Mouse (Mus musculus) Patski (cell line): ENCODE data around the gene Ftcd. TPM values are rescaled to one million over a fixed set of nuclear protein-coding genes. Genes with fewer than 3 reads are reported as not detected.
A peak's percentile ranks its signal among the peaks of the same experiment; 100 is the strongest.

ENCODE experiments used
- ATAC-seq: fragments of 100-300 bp; one replicate; pipeline ENCODE4 v1.8.0; 2021
- CTCF ChIA-PET: fragments of 350-600 bp; sonication (Branson Sonifier 250); formaldehyde crosslinking; loops from one replicate; lab custom pipeline; 2022; ENCODE audit warnings: inconsistent platforms; lab: Charles Lee
- POLR2A ChIA-PET: fragments of 350-600 bp; sonication (Branson Sonifier 250); formaldehyde crosslinking; loops from one replicate; lab custom pipeline; 2022; ENCODE audit warnings: antibody characterized with exemption, inconsistent platforms; lab: Charles Lee
- DNase-seq: peaks from one replicate; pipeline ENCODE4 v3.0.0-alpha.2; 2011; ENCODE audit warnings: low read depth, low spot score
- H3K27me3 ChIP-seq: fragments of 371-371 bp; one replicate; pipeline ENCODE4 v1.5.1; 2021
- CTCF ChIP-seq: fragments of 100-300 bp; IDR thresholded peaks from one replicate; pipeline ENCODE4 v1.5.1; 2021
- in situ Hi-C: fragments of 300-500 bp; cut with MboI; formaldehyde crosslinking; loops from 3 replicates; pipeline ENCODE4 v1.11.1; 2018; ENCODE audit warnings: low pct_unique_long_range_greater_than_20kb, mixed read lengths
- polyA plus RNA-seq: library from polyadenylated mRNA; unstranded; gene quantifications from one replicate; pipeline ENCODE4 v1.2.3, GENCODE M21; 2021

Ftcd gene
- polyA plus RNA-seq, 1 experiment from 2014 or later = 0.17 TPM

DNA sequence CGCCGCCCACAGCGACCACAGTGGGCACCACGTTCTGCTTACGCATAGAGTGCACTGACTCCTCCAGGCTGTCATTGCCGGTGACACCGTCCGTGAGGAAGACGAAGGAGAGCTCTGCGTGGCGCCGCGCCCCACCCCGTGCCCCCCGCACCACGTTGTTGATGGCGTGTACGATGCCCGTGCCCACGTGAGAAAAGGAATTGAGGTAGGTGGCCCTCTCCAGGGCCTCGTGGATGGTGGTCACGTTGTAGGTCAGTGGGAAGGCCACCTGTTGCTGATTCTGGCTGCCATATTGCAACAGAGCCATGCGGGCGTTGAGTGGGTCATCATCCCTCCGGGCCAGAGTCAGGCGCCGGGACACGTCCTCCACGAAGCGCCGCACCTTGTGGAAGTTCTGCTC lies 20.9 kb downstream of the Ftcd start:
- ChIA-PET CTCF (no interaction called here), POLR2A (no interaction called here)
- H3K27me3 ChIP-seq = no peaks in the 10 kb centered on the region
- no peak for ATAC-seq
- no peak for DNase-seq
- TF ChIP-seq CTCF = no peak
- in situ Hi-C loops = no loop called here

DNA sequence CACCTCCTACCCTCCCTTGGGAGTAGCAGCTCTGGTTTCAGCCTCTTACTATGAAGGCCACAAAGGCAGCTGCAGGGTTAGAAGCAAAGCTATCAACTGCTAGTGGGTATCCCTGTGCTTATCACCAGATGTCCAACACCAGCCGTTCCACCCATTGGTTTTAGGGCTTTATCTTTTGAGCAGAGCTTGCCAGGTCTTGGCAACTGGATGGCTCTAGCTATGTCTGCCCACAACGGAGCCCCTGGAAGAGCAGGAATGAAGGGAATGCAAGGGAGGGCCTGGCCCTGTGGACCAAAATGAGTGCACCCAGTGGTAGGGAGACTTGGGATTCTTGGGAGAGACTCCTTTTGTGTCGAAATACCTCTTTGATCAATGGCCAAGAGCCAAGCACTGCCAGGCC lies 27.2 kb downstream of the Ftcd start:
- in situ Hi-C loops = loop anchor here (25.0 kb wide), 1 partner anchor 410 kb away; no protein-coding TSS in a partner anchor
- TF ChIP-seq CTCF = no peak
- ChIA-PET POLR2A (no interaction called here), CTCF (no interaction called here)
- H3K27me3 ChIP-seq = no peaks in the 10 kb centered on the region
- no peak for ATAC-seq
- no peak for DNase-seq

DNA sequence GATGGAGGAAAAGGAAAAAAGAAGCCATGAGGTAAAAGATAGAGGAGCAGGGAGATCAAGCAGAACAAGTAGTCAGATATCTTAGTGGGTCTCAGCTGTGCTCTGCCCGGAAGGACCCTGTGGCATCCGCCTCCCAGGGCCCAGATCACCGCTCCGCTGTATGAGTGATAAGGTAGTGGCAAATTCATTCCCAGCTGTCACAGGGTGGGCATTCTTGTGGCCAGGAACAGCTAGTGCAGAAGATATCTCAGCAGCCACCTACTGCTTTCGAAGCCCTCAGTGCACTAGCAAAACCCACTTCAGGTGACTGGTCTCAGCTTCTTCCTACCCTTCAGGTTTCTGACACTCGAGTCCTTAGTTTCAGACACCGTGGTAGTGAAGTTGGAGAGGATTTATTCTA lies 37.0 kb downstream of the Ftcd start:
- CTCF ChIA-PET = no interaction called here
- DNase-seq (no peak), ATAC-seq (no peak)
- TF ChIP-seq CTCF = no peak
- POLR2A ChIA-PET = no interaction called here
- no peaks in the 10 kb centered on the region for H3K27me3 ChIP-seq
- in situ Hi-C loops = loop anchor here (25.0 kb wide), 1 partner anchor 400 kb away; no protein-coding TSS in a partner anchor

DNA sequence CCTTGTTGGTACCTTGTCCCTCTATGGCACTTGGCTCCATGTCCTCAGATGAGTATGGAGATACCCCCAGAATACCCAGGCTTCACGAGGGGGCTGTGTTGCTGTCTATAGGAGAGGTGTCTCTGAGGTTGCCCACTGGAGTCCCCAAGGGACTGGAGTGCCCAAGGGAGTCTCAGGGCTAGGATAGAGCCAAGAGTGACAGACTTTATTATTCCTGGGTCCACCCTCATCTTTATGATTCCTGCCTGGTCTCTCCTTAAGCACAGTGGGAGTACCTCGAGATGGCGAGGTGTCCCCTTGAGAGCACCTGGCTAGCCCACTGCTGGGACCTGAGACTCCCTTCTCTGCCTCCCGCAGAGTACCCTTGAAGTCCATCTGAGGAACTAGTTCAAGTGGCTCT lies 47.0 kb downstream of the Ftcd start:
- TF ChIP-seq CTCF = no peak
- in situ Hi-C loops = loop anchor here (5.0 to 25.0 kb wide), 3 partner anchors 110 to 390 kb away; no protein-coding TSS in a partner anchor
- ChIA-PET CTCF (interaction anchor here (0.8 to 4.5 kb wide), 7 partner anchors 16 to 157 kb away, joined by 3 to 18 read pairs (median 4); no protein-coding TSS in a partner anchor), POLR2A (no interaction called here)
- no peak for DNase-seq
- no peak for ATAC-seq
- no peaks in the 10 kb centered on the region for H3K27me3 ChIP-seq

DNA sequence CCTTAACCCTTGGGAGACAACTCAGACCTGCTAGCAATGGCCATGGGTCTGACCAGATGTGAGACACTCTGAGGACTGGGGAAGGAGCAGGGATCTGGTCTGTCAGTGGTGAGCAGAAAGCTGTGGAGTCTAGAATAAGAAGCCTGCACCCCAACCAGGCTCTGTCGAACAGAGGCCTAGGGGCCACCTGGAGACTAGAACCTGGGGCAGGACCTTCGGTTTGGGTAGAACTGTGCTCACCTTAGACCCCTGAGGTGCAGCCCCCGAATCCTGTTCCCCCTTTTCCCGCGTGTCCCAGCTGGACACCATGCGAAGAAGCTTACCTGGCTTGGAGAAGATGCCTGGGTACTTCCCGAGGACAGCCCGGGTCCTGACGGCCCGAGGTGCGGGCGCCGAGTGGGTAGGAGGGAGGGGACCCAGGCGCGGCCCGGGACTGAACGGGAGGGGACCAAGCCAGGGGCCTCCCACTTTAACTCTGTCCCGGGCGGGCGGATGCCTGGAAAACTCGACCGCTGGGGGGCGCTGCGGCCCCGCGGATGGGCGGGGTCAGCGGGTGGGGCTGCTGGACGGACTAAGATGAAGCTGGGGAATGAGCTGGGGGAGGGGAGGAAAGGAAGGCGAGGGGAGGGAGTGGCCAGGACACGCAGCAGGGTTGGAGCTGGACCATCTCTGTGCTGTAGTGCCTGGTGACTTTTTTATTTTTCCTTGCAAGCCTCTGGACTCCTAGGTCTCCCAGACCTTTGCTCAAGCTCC lies 47.7 kb downstream of the Ftcd start, which contains the start of gene Col6a2:
TSS of gene Col6a2 (minus strand) at position 703 of the 753 bp plus-strand sequence.
- DNase-seq (peak; percentile 39), ATAC-seq (peak; percentile 76)
- in situ Hi-C loops = loop anchor here (5.0 to 25.0 kb wide), 3 partner anchors 109 to 389 kb away; no protein-coding TSS in a partner anchor
- ChIA-PET CTCF (interaction anchor here (0.7 to 4.5 kb wide), 15 partner anchors 9 to 156 kb away, joined by 3 to 18 read pairs (median 3); no protein-coding TSS in a partner anchor), POLR2A (no interaction called here)
- H3K27me3 ChIP-seq = no peaks in the 10 kb centered on the region
- peak; percentile 96 for TF ChIP-seq CTCF

DNA sequence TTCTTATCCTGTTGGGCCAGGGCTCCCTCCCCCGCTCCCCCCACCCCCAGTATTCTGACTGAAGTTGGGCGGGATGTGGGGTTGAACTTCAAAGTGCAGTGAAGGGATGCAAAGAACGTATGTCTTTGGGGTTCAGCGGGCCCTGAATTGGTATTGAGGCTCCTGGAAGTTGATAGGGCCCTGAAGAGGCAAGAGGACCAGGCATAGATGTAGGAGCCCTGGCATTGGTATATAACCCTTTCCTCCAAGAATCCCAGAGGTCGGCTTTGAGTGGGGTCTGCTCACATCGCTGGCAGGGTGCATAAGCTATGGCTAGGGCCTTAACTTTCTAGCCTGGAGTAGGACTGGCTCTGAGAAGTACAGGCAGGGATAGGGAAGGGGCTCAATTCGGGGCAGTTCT lies 48.3 kb downstream of the Ftcd start:
- no peak for DNase-seq
- ATAC-seq = no peak
- in situ Hi-C loops = loop anchor here (5.0 to 25.0 kb wide), 3 partner anchors 109 to 389 kb away; no protein-coding TSS in a partner anchor
- ChIA-PET POLR2A (no interaction called here), CTCF (interaction anchor here (0.7 to 4.5 kb wide), 14 partner anchors 8 to 155 kb away, joined by 3 to 18 read pairs (median 4); no protein-coding TSS in a partner anchor)
- no peaks in the 10 kb centered on the region for H3K27me3 ChIP-seq
- TF ChIP-seq CTCF = no peak

DNA sequence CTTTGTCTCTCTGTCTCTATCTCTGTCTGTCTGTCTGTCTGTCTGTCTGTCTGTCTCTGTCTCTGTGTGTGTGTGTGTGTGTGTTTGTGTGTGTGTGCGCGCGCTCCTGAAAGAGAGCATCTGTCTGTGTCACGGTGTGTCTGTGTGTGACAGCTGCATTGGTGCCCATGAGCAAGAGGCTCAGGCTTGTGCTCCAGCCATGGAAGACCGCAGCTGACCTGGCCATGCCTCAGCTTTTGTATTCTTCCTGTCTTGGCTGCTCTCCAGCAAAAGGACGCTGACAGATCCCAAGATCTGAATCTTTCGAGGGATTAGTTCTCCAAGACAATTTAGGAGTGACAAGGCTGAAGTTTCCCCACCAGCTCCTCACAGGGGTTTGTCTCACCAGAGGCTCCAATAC lies 49.5 kb downstream of the Ftcd start:
- DNase-seq (no peak), ATAC-seq (no peak)
- POLR2A ChIA-PET = no interaction called here
- TF ChIP-seq CTCF = no peak
- CTCF ChIA-PET = interaction anchor here (0.8 to 4.5 kb wide), 3 partner anchors 24 to 108 kb away, joined by 3 to 18 read pairs (median 7); no protein-coding TSS in a partner anchor
- H3K27me3 ChIP-seq = no peaks in the 10 kb centered on the region
- in situ Hi-C loops = loop anchor here (5.0 to 25.0 kb wide), 3 partner anchors 107 to 387 kb away; no protein-coding TSS in a partner anchor

DNA sequence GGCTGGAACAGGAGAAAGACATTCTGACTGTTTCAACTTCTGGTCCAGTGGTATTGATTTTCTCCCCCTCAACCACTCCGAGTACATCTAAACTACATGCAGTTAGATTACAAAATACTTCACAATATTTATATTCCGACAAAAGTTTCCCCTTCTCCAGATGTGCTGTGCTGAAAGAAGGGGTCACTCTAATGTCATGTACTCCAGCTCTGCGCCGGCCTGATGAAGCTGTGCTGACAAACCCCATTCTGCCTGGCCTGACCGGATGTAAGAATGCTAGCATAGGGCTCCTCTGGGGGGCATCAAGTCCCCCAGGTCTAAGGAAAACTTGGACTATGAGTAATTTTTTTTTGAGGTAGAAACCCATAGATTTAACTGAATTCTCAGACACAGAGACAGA lies 52.3 kb downstream of the Ftcd start:
- CTCF ChIA-PET = no interaction called here
- DNase-seq (no peak), ATAC-seq (no peak)
- POLR2A ChIA-PET = no interaction called here
- in situ Hi-C loops = no loop called here
- no peaks in the 10 kb centered on the region for H3K27me3 ChIP-seq
- no peak for TF ChIP-seq CTCF

DNA sequence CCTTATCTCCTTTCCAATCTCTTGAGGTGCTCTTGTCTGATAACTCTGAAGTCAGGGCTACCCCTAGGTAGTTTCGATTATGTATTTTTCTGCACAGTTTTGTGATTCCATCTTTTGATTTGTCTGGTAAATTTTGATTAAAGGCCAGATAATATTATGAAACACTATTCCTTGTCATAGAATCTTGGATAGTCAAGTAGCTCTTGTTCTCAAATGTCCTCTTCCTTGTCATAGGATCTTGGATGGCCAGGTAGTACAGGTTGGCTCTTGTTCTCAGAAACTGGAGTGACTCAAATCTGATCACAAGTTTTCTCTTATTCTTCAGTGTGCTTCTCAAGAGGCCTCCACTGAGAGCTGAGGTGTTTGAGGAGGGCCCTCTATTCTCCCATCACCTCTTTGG lies 55.2 kb downstream of the Ftcd start:
- in situ Hi-C loops = no loop called here
- TF ChIP-seq CTCF = no peak
- no peak for ATAC-seq
- CTCF ChIA-PET = interaction anchor here (1.0 kb wide), 1 partner anchor 48 kb away, joined by 3 read pairs; no protein-coding TSS in a partner anchor
- no peaks in the 10 kb centered on the region for H3K27me3 ChIP-seq
- no peak for DNase-seq
- POLR2A ChIA-PET = no interaction called here

DNA sequence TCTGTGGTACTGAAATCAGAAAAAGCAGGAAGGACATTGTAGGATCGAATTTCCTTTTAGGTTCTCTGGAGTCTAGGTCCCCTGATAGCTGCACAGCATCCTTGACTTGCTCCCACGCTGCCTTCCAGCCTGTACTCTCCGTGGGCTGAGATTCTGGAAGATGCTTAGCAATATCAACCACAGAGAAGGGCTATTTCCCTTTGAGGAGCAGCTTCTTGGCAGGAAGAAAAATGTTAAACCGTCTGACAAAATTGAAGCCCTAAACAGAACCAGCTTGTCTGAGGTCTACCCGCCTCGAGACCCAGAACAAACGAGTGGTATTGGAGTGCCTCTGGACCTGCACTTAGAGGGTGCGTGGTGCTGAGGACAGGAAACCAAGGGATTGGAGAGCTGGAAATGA lies 57.2 kb downstream of the Ftcd start:
- ATAC-seq = no peak
- DNase-seq = no peak
- no peak for TF ChIP-seq CTCF
- ChIA-PET CTCF (interaction anchor here (1.3 kb wide), 1 partner anchor 9 kb away, joined by 4 read pairs; the partner anchor contains the start of gene Col6a2), POLR2A (no interaction called here)
- no peaks in the 10 kb centered on the region for H3K27me3 ChIP-seq
- in situ Hi-C loops = no loop called here
